Mouse (Mus musculus) brown adipose tissue, adult 24 weeks (tissue): ENCODE results near the gene E030018B13Rik. TPM values are rescaled to one million over a fixed set of nuclear protein-coding genes. Genes with fewer than 3 reads are reported as not detected.
A peak's percentile ranks its signal among the peaks of the same experiment; 100 is the strongest.

ENCODE experiments used
- H3K27ac ChIP-seq: fragments of 200-500 bp; replicated peaks from 2 replicates; pipeline ENCODE4 v1.5.1; 2012; ENCODE audit warnings: low read depth, mild to moderate bottlenecking, low read length
- H3K4me1 ChIP-seq: fragments of 200-500 bp; 2 replicates; pipeline ENCODE4 v1.6.1; 2012; ENCODE audit warnings: low read length, mixed read lengths; ENCODE audit not compliant: control insufficient read depth, insufficient read depth, insufficient read length
- H3K4me3 ChIP-seq: fragments of 200-500 bp; 2 replicates; pipeline ENCODE4 v1.5.1; 2012; ENCODE audit warnings: low read depth, mild to moderate bottlenecking, low read length, moderate library complexity; ENCODE audit not compliant: insufficient read depth
- polyA plus RNA-seq: library from polyadenylated mRNA; stranded (reverse); fragments of >200 nt; gene quantifications from 2 replicates; pipeline ENCODE4 v1.2.4, GENCODE M21; 2012; ENCODE audit not compliant: missing spikeins, insufficient read depth, insufficient read length

E030018B13Rik gene
- polyA plus RNA-seq, 1 experiment = not detected

DNA sequence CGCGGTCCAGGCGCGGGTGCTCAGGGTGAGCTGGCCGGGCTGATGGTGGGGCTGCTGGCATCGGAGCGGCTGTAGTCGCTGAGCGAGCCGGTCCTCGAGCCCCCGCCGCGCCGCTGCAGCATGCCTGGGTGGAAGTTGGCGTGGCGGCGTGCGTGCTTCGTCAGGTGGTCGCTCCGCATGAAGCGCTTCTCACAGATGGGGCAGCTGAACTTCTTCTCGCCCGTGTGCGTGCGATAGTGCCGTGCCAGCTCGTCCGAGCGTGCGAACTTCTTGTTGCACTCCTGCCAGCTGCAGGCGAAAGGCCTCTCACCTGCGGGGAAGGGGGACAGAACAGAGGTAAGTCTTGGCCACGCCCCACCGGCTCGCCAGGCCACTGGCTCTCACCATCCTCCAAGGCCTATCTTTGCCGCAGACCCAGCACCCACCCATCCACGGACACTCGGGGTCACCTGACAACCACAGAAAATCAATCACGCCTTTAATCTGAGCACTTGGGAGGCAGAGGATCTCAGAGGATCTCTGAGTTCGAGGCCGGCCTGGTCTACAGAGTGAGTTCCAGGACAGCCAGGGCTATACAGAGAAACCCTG lies 25.1 kb upstream of the E030018B13Rik start:
- H3K27ac ChIP-seq = no peak overlapping the region
- H3K4me1 ChIP-seq = peaks cover 43% of the 10 kb centered on the region

GRCm38 (mm10) chr7:63893201-63893600 lies 23.5 kb upstream of the E030018B13Rik start:
- H3K27ac ChIP-seq = no peak overlapping the region
- peaks cover 42% of the 10 kb centered on the region for H3K4me1 ChIP-seq
- no peak overlapping the region for H3K4me3 ChIP-seq

More for the DNA sequence above, 25.1 kb upstream of the E030018B13Rik start:
- no peak overlapping the region for H3K4me3 ChIP-seq

- no peak overlapping the region; the same call in 1 of the 2 replicates for H3K27ac ChIP-seq
- H3K4me3 ChIP-seq = no peak overlapping the region
- peaks cover 40% of the 10 kb centered on the region for H3K4me1 ChIP-seq
Observed at GRCm38 (mm10) chr7:63893729-63894128, 22.9 kb upstream of the E030018B13Rik start.

- H3K4me1 ChIP-seq = peaks cover 38% of the 10 kb centered on the region
- H3K4me3 ChIP-seq = no peak overlapping the region
- peak overlapping the region; percentile 58 for H3K27ac ChIP-seq
Observed at GRCm38 (mm10) chr7:63894662-63895061, 22.0 kb upstream of the E030018B13Rik start.

DNA sequence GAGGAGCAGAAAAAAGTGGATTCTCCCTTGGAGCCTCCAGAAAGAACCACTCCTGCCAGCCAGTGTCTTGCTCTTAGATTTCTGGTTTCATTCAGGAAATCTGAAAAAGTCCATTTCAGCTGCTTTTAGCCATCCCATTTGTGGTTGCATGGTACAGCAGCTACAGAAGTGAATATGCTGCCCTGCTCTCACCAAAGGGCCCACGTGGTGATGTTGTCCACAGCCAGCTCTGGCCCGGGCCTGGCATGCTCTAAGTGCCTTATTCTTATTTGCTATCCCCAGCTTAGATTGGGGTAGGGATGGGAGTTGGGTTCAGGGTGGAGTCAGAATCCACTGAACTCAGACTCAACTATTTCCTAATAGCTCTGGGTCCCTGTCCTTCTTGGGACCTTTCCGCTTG lies 21.4 kb upstream of the E030018B13Rik start:
- peaks cover 36% of the 10 kb centered on the region for H3K4me1 ChIP-seq
- H3K4me3 ChIP-seq = no peak overlapping the region
- peak overlapping the region; percentile 67 for H3K27ac ChIP-seq

DNA sequence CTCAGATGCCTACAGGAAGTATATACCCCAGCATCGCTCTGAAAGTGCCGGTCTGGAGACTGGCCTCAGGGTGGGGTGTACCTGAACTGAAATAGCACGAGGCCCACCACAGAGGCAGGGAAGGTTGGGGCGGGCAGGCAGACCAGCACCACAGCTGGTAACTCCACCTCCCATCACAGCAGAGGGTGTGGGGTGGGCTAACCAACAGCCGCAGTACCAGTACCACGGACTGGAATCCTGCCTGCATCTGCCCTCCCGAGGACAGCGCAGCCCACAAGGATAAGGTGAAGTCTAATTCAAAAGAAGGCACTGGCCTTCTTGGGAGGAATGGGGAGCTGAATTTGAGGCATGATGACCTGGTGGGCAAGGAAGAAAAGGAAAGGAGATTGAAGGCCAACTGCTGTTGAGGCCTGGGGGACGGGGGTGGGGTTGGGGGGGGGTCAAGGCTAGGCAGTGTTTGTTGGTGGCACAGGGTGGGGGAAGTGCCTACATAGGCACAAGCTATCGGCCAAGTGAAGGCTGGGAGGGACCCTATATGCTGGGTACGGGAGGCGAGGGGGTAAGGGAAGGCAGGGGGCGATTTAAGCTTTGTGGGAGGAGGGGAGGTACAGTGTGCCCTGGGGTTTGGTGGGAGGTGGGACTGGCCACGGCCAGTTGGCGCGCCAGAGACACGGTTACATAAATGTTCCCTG lies 20.2 kb upstream of the E030018B13Rik start:
- peak overlapping the region; percentile 38 for H3K4me3 ChIP-seq
- peaks cover 47% of the 10 kb centered on the region for H3K4me1 ChIP-seq
- peak overlapping the region; percentile 93 for H3K27ac ChIP-seq

GRCm38 (mm10) chr7:63896968-63897468 lies 19.6 kb upstream of the E030018B13Rik start:
- H3K27ac ChIP-seq = peak overlapping the region; percentile 98

GRCm38 (mm10) chr7:63897655-63898054 lies 19.0 kb upstream of the E030018B13Rik start:
- H3K27ac ChIP-seq = peak overlapping the region; percentile 98
- H3K4me1 ChIP-seq = peaks cover 56% of the 10 kb centered on the region
- H3K4me3 ChIP-seq = peak overlapping the region; percentile 47; the same call in 1 of the 2 replicates

More at GRCm38 (mm10) chr7:63896968-63897468, 19.6 kb upstream of the E030018B13Rik start:
- H3K4me3 ChIP-seq = peak overlapping the region; percentile 47
- peaks cover 53% of the 10 kb centered on the region for H3K4me1 ChIP-seq

DNA sequence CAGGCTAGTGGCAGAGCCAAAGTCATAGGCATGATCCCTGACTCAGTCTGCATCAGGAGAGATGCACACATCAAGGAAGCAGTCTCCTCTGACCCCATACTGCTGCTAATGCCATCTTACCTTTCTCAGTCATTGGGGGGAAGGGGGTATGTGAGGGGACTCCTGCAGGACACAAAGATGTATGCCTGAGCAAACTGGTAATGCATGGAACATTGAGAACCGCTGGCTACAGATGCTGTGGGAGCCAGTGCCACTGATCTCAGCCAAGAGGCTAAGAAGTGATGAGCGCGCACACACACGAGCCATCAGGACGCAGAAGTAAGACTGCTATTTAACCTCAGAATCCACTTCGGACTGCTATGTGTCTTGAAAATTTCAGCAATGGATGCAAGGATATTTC lies 18.5 kb upstream of the E030018B13Rik start:
- H3K27ac ChIP-seq = peak overlapping the region; percentile 98
- no peak overlapping the region for H3K4me3 ChIP-seq
- peaks cover 61% of the 10 kb centered on the region for H3K4me1 ChIP-seq

- H3K4me1 ChIP-seq = peaks cover 66% of the 10 kb centered on the region
- H3K27ac ChIP-seq = no peak overlapping the region
Observed at GRCm38 (mm10) chr7:63899925-63900324, 16.7 kb upstream of the E030018B13Rik start.

DNA sequence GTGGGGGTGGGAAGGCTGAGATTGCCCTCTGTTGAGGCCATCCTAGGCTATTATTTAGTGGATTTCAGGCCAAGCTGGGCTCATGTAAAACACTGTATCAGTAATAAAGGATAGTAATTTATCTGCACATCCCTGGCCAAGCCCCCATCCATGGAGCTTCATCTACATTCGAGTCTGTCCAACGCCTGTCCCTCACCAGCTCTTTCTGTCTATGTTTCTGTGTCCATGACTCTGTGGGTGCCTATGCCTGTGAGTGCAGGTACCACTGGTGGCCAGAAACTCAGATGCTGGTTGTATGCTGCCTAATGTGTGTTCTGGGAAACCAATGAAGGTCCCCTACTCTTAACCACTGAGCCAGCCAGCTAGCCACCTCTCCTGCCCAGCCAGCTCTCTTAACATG lies 16.2 kb upstream of the E030018B13Rik start:
- H3K4me1 ChIP-seq = peaks cover 63% of the 10 kb centered on the region
- peak overlapping the region; percentile 42; the same call in 1 of the 2 replicates for H3K27ac ChIP-seq
- no peak overlapping the region for H3K4me3 ChIP-seq

More at GRCm38 (mm10) chr7:63899925-63900324, 16.7 kb upstream of the E030018B13Rik start:
- H3K4me3 ChIP-seq = no peak overlapping the region

- peak overlapping the region; percentile 93 for H3K27ac ChIP-seq
- peaks cover 60% of the 10 kb centered on the region for H3K4me1 ChIP-seq
Observed at GRCm38 (mm10) chr7:63901346-63901745, 15.3 kb upstream of the E030018B13Rik start.

DNA sequence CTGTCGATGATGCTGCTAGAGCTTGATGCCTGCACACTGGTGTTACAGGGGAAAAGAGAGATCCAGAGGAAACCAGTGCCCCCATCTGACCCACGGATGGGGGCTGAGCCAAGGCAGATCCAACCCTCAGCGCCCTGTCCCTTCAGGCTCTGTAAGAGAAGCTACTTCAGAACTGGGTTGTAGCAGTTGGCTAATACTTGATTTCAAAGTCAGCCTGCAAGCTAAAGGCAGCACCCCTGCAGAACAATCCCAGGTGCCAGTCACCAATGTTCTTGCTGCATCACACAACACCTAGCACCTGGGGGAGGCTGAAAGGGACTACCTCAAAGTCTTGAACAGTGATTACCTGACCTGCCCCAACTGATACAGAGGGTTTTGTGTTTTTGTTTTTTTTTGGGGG lies 14.7 kb upstream of the E030018B13Rik start:
- no peak overlapping the region for H3K4me3 ChIP-seq
- H3K4me1 ChIP-seq = peaks cover 62% of the 10 kb centered on the region
- H3K27ac ChIP-seq = peak overlapping the region; percentile 93

More at GRCm38 (mm10) chr7:63901346-63901745, 15.3 kb upstream of the E030018B13Rik start:
- H3K4me3 ChIP-seq = no peak overlapping the region

DNA sequence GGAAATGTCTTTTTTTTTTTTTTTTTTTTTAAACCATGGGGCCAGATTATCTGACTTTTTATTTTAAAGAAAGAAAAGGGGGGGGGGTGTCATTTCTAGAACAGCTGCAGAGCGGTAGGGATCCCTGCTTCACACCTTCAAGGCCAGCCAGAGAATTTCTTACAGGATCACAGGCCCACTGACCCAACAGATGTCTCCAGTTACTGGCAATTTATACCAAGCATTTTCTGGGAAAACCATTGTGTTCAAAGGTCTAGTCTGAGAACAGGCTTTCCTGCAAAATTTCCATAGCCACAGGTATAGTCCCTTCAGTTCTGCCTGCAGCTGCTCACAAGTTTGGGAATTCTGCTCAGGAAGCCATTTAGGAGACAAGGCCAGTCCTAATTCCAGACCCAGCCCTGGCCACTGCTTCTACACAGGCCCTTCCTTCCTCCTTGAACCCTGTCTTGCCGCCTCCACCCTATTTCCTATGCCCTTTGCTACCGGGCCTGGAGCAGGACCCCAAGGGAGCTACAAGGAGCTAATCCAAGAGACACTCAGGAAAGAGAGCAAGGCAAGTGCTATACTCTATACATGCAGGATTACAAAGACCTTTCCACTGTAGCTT lies 13.9 kb upstream of the E030018B13Rik start:
- Histone ChIP-seq H3K27ac (peak overlapping the region; percentile 93), H3K4me1 (peaks cover 60% of the 10 kb centered on the region), H3K4me3 (0 out of 2 replicates have a peak overlapping the region, but pooled peaks have one; percentile 6)
